Mouse (Mus musculus) lung, postnatal 0 days (tissue): ENCODE measurements at regions not wholly inside any gene's neighbourhood (a gene's known extent, or its start where the extent isn't known, plus 50 kb on each side); places are given as distances from the start of the nearest gene placed in this dataset. TPM values are rescaled to one million over a fixed set of nuclear protein-coding genes. Genes with fewer than 3 reads are reported as not detected.
A peak's percentile ranks its signal among the peaks of the same experiment; 100 is the strongest.

ENCODE experiments used
- ATAC-seq: fragments of 200-750 bp; cut with Nextera tagmentation; 2 replicates; pipeline ENCODE4 v1.8.0; 2017; ENCODE audit warnings: moderate library complexity
- DNase-seq: peaks from one replicate; pipeline ENCODE4 v3.0.0-alpha.2; 2016; ENCODE audit warnings: low spot score
- H3K27ac ChIP-seq: fragments of 300-500 bp; sonication (generic); 2 replicates; pipeline ENCODE4 v1.5.1; 2014; ENCODE audit warnings: antibody characterized with exemption, mild to moderate bottlenecking, low read length, mixed read lengths
- H3K27me3 ChIP-seq: fragments of 300-500 bp; sonication (generic); replicated peaks from 2 replicates; pipeline ENCODE4 v1.6.1; 2014; ENCODE audit warnings: low read length, mixed read lengths; ENCODE audit not compliant: insufficient read depth
- H3K36me3 ChIP-seq: fragments of 300-500 bp; sonication (generic); 2 replicates; pipeline ENCODE4 v1.6.1; 2014; ENCODE audit warnings: low read length, mixed read lengths; ENCODE audit not compliant: insufficient read depth
- H3K4me1 ChIP-seq: fragments of 300-500 bp; sonication (generic); 2 replicates; pipeline ENCODE4 v1.6.1; 2014; ENCODE audit warnings: antibody characterized with exemption, low read depth, low read length, mixed read lengths; ENCODE audit not compliant: insufficient read depth
- H3K4me2 ChIP-seq: fragments of 300-500 bp; sonication (generic); replicated peaks from 2 replicates; pipeline ENCODE4 v1.6.1; 2014; ENCODE audit warnings: low read depth, mild to moderate bottlenecking, low read length, moderate library complexity, mixed read lengths
- H3K4me3 ChIP-seq: fragments of 300-500 bp; sonication (generic); 2 replicates; pipeline ENCODE4 v1.5.1; 2014; ENCODE audit warnings: low read depth, low read length
- H3K9ac ChIP-seq: fragments of 300-500 bp; sonication (generic); replicated peaks from 2 replicates; pipeline ENCODE4 v1.6.1; 2014; ENCODE audit warnings: low read depth, mild to moderate bottlenecking
- H3K9me3 ChIP-seq: fragments of 300-500 bp; sonication (generic); 2 replicates; pipeline ENCODE4 v1.6.1; 2016; ENCODE audit warnings: low read length, mixed read lengths
- CTCF ChIP-seq: IDR thresholded peaks from 2 replicates; pipeline ENCODE4 v1.5.1; 2016; ENCODE audit warnings: antibody characterized with exemption, mild to moderate bottlenecking
- EP300 ChIP-seq: IDR thresholded peaks from 2 replicates; pipeline ENCODE4 v1.6.1; 2016; ENCODE audit warnings: antibody characterized with exemption, mild to moderate bottlenecking, control low read depth
- WGBS: fragments of 180-500 bp; shearing (Covaris S2); extraction: QIAGEN DNeasy Blood & Tissue Kit; methylation state at CpG from one replicate; pipeline ENCODE4 v1.1.7; 2014; 5-methylcytosine and 5-hydroxymethylcytosine counted together
- microRNA-seq: library from miRNA; unstranded; fragments of <30 nt; microRNA quantifications from one replicate; pipeline ENCODE4, GENCODE M21; 2016

DNA sequence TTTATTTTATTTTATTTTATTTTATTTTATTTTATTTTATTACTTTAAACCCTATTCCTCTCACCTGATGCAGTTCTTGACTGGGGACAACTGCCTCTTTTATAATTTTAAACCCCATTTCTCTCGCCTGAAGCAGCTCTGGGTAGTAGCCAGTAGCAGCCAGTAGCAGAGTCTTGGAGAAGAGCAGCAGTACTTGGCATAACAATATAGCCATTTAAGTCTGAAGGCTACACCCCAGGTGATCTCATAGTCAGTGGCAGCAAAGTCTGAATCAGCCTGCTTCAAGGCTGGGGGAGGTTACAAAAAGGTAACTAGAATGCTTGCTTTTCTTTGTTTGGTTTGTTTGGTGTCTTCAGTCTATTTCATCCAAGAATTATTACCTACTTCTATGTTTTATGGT lies 373.2 kb downstream of the Eepd1 start:
- Histone ChIP-seq H3K4me2 (no peak overlapping the region), H3K36me3 (no peaks in the 10 kb centered on the region), H3K27ac (no peak overlapping the region), H3K9ac (no peak overlapping the region), H3K27me3 (no peaks in the 10 kb centered on the region), H3K9me3 (no peaks in the 10 kb centered on the region), H3K4me3 (no peak overlapping the region), H3K4me1 (no peaks in the 10 kb centered on the region)
- TF ChIP-seq CTCF (no peak), EP300 (no peak)
- 58% methylated on average over 1 of the region's 1 CpGs for WGBS
- no peak for ATAC-seq
- no peak for DNase-seq

DNA sequence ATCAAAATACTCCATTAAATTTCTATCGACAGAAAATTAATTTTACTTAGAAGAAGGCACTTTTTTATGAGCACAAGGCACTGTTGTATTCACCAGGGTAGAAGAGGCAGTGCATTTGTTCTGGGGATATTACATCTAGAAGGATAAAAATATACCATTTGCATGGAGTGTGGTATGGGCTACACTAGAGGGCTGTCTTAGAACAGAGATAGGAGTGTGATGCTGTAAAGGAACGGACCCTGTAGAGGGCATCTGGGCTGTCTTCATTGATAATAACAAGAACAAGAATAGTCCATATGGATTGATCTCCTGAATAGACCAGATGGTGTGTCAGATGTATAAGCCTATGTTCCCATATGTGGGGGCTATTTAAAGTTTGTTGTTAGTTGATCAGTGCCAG lies 388.9 kb downstream of the Eepd1 start:
- TF ChIP-seq EP300 (no peak), CTCF (no peak)
- Histone ChIP-seq H3K4me3 (no peak overlapping the region), H3K27ac (no peak overlapping the region), H3K4me2 (no peak overlapping the region), H3K9me3 (no peaks in the 10 kb centered on the region), H3K36me3 (no peaks in the 10 kb centered on the region), H3K27me3 (no peaks in the 10 kb centered on the region), H3K9ac (no peak overlapping the region), H3K4me1 (no peaks in the 10 kb centered on the region)
- 68% methylated on average over 2 of the region's 2 CpGs for WGBS
- no peak for DNase-seq
- no peak for ATAC-seq

GRCm38 (mm10) chr9:25896333-25896905 lies 415.1 kb downstream of the Eepd1 start:
- no peak overlapping the region for H3K4me3 ChIP-seq
- no peaks in the 10 kb centered on the region for H3K27me3 ChIP-seq
- H3K9me3 ChIP-seq = no peaks in the 10 kb centered on the region
- no peaks in the 10 kb centered on the region for H3K4me1 ChIP-seq
- H3K4me2 ChIP-seq = no peak overlapping the region
- ATAC-seq = no peak
- TF ChIP-seq CTCF (no peak), EP300 (no peak)
- no peaks in the 10 kb centered on the region for H3K36me3 ChIP-seq
- H3K9ac ChIP-seq = no peak overlapping the region
- peak; percentile 47 for DNase-seq
- H3K27ac ChIP-seq = no peak overlapping the region

Small RNA genes lying in the stretch of these regions (microRNA-seq; reads per million reads assigned to microRNA genes)
- not detected for gene Gm26190
